In genomic region chr19:44108996-44109395, GRCm38 (mm10) we compare ENCODE assay signal across 12 mouse cellular contexts. TPM values are rescaled to one million over a fixed set of nuclear protein-coding genes. Genes with fewer than 3 reads are reported as not detected.
DNase-seq lines count a peak whose midpoint lies in the region; ATAC-seq and TF ChIP-seq lines count a peak whose summit lies in the region.
"Had no signal": no experiment of that assay in that cellular context is flagged by ENCODE, and none has a peak within 500 bp of the region (broad histone marks: within the 10 kb centered on the region; RNA-seq: fewer than 3 reads in every experiment).

No protein-coding gene starts in this region.

- no peak overlapping the region for H3K27ac ChIP-seq in midbrain, postnatal 0 days (ENCODE audit: low read depth, low read length)
- no peak overlapping the region for H3K27ac ChIP-seq in midbrain, embryonic 10.5 days (replicated peaks)
- H3K27ac ChIP-seq in small intestine, adult 2 months (ENCODE audit: insufficient read depth, low read depth, low read length): peak overlapping the region; percentile 78; the same call in 1 of the 2 replicates
- H3K27ac ChIP-seq: intestine, embryonic 15.5 days; limb, embryonic 12.5 days; midbrain, embryonic 12.5 days; stomach, embryonic 15.5 days had no signal

- TF ChIP-seq POLR2A in small intestine, adult 2 months (IDR thresholded peaks at IDR 0.05; ENCODE audit: low read depth, low read length): no peak

- H3K9me3 ChIP-seq in midbrain, postnatal 0 days (ENCODE audit: low read length): no peaks in the 10 kb centered on the region
- no peaks in the 10 kb centered on the region for H3K9me3 ChIP-seq in midbrain, embryonic 10.5 days (replicated peaks)
- H3K9me3 ChIP-seq: intestine, embryonic 15.5 days; limb, embryonic 12.5 days; midbrain, embryonic 12.5 days; stomach, embryonic 15.5 days had no signal

- ATAC-seq in midbrain, postnatal 0 days (ENCODE audit: low FRiP score): no peak
- no peak for ATAC-seq in frontal cortex, adult (ENCODE audit: low TSS enrichment)
- ATAC-seq: intestine, embryonic 15.5 days had no signal

- peak; percentile 37 to 40 for DNase-seq in cerebellum, postnatal 10 days
- DNase-seq in cerebellum, postnatal 25 days: no peak
- peak; percentile 4 for DNase-seq in midbrain, postnatal 0 days (ENCODE audit: low spot score)
- no peak for DNase-seq in midbrain, embryonic 10.5 days (ENCODE audit: low spot score)
- DNase-seq in kidney, postnatal 10 days: peak; percentile 14
- DNase-seq in testis, postnatal 10 days (ENCODE audit: low spot score): no peak

- H3K27me3 ChIP-seq in midbrain, postnatal 0 days (ENCODE audit: insufficient read depth, low read length): no peaks in the 10 kb centered on the region
- H3K27me3 ChIP-seq in midbrain, embryonic 10.5 days (ENCODE audit: low read depth, poor library complexity, severe bottlenecking): no peaks in the 10 kb centered on the region
- no peaks in the 10 kb centered on the region for H3K27me3 ChIP-seq in small intestine, adult 2 months (ENCODE audit: control insufficient read depth, insufficient read depth, low read length)
- H3K27me3 ChIP-seq: intestine, embryonic 15.5 days; limb, embryonic 12.5 days; midbrain, embryonic 12.5 days; stomach, embryonic 15.5 days had no signal

- H3K4me2 ChIP-seq in midbrain, postnatal 0 days (ENCODE audit: low read depth, low read length, poor library complexity, severe bottlenecking): no peak overlapping the region
- H3K4me2 ChIP-seq: intestine, embryonic 15.5 days; midbrain, embryonic 12.5 days; stomach, embryonic 15.5 days had no signal

- H3K36me3 ChIP-seq in midbrain, postnatal 0 days (ENCODE audit: insufficient read depth, low read length): peaks cover 33% of the 10 kb centered on the region
- H3K36me3 ChIP-seq in midbrain, embryonic 10.5 days: peaks cover 52% of the 10 kb centered on the region
- peaks cover 15% of the 10 kb centered on the region for H3K36me3 ChIP-seq in small intestine, adult 2 months (ENCODE audit: control insufficient read depth, insufficient read depth, low read length)

- 0 out of 2 replicates have a peak, but pooled peaks cover 3% of the 10 kb centered on the region for H3K4me1 ChIP-seq in midbrain, postnatal 0 days (ENCODE audit: insufficient read depth, low read length)
- peaks cover 23% of the 10 kb centered on the region for H3K4me1 ChIP-seq in midbrain, embryonic 10.5 days
- H3K4me1 ChIP-seq in small intestine, adult 2 months (ENCODE audit: control insufficient read depth, insufficient read depth, insufficient read length, low read length): peaks cover 12% of the 10 kb centered on the region; the same call in 1 of the 2 replicates

- TF ChIP-seq CTCF in midbrain, postnatal 0 days (IDR thresholded peaks at IDR 0.05): no peak
- no peak for TF ChIP-seq CTCF in small intestine, adult 2 months (IDR thresholded peaks at IDR 0.05; ENCODE audit: extremely low read depth, insufficient read length, insufficient replicate concordance, low read depth, low read length)

- H3K9ac ChIP-seq in midbrain, postnatal 0 days (replicated peaks; ENCODE audit: low read length, poor library complexity, severe bottlenecking): no peak overlapping the region
- H3K9ac ChIP-seq: intestine, embryonic 15.5 days; limb, embryonic 12.5 days; midbrain, embryonic 12.5 days; stomach, embryonic 15.5 days had no signal

- H3K4me3 ChIP-seq in midbrain, postnatal 0 days (ENCODE audit: low read depth, low read length): no peak overlapping the region
- no peak overlapping the region for H3K4me3 ChIP-seq in midbrain, embryonic 10.5 days
- H3K4me3 ChIP-seq in small intestine, adult 2 months (ENCODE audit: low read depth, low read length): no peak overlapping the region
- H3K4me3 ChIP-seq: intestine, embryonic 15.5 days; limb, embryonic 12.5 days; midbrain, embryonic 12.5 days; stomach, embryonic 15.5 days had no signal

RNA-seq across cellular contexts. Expression of gene Chuk, which starts 1.7 kb away (rescaled TPM):
- 40.7 and 52.4 TPM in 2 replicates for total RNA-seq in midbrain, postnatal 0 days (2014; rRNA removed)
- 31.6 and 34.7 TPM in 2 replicates for polyA plus RNA-seq in midbrain, postnatal 0 days (2015; fragmentation: Nextera tagmentation; extraction: Ambion mirVana)
- 47.8 and 51.2 TPM in 2 replicates for polyA plus RNA-seq in midbrain, embryonic 10.5 days (2016; fragmentation: Nextera tagmentation; extraction: Ambion mirVana)
- 5.1 and 12.4 TPM in 2 replicates for polyA plus RNA-seq in small intestine, adult 2 months (2012; rRNA removed)

RNA-seq across cellular contexts. Expression of gene Cwf19l1, which starts 26.7 kb away (rescaled TPM):
- 13.4 and 27.0 TPM in 2 replicates for total RNA-seq in midbrain, postnatal 0 days (2014; rRNA removed)
- 27.8 and 30.6 TPM in 2 replicates for polyA plus RNA-seq in midbrain, postnatal 0 days (2015; fragmentation: Nextera tagmentation; extraction: Ambion mirVana)
- polyA plus RNA-seq in midbrain, embryonic 10.5 days (2016; fragmentation: Nextera tagmentation; extraction: Ambion mirVana): 38.9 and 42.1 TPM in 2 replicates
- polyA plus RNA-seq in small intestine, adult 2 months (2012; rRNA removed): 0.77 and 1.7 TPM in 2 replicates

RNA-seq across cellular contexts. Expression of gene Bloc1s2, which starts 37.2 kb away (rescaled TPM):
- total RNA-seq in midbrain, postnatal 0 days (2014; rRNA removed): 40.4 and 56.7 TPM in 2 replicates
- polyA plus RNA-seq in midbrain, postnatal 0 days (2015; fragmentation: Nextera tagmentation; extraction: Ambion mirVana): 200 and 201 TPM in 2 replicates
- 107 and 108 TPM in 2 replicates for polyA plus RNA-seq in midbrain, embryonic 10.5 days (2016; fragmentation: Nextera tagmentation; extraction: Ambion mirVana)
- polyA plus RNA-seq in small intestine, adult 2 months (2012; rRNA removed): 5.1 and 13.0 TPM in 2 replicates

RNA-seq across cellular contexts. Expression of gene Erlin1, which starts 39.4 kb away (rescaled TPM):
- 9.8 and 11.8 TPM in 2 replicates for total RNA-seq in midbrain, postnatal 0 days (2014; rRNA removed)
- polyA plus RNA-seq in midbrain, postnatal 0 days (2015; fragmentation: Nextera tagmentation; extraction: Ambion mirVana): 15.9 and 16.4 TPM in 2 replicates
- 22.2 and 23.6 TPM in 2 replicates for polyA plus RNA-seq in midbrain, embryonic 10.5 days (2016; fragmentation: Nextera tagmentation; extraction: Ambion mirVana)
- 4.1 and 10.9 TPM in 2 replicates for polyA plus RNA-seq in small intestine, adult 2 months (2012; rRNA removed)

Comparison
In these comparisons a context has a peak if more than half of its experiments do, and no peak if none do; other contexts are left out.
1. DNase-seq: peak in cerebellum, postnatal 10 days (2 of 2), midbrain, postnatal 0 days (single experiment) and kidney, postnatal 10 days (single experiment); none in cerebellum, postnatal 25 days (0 of 2), midbrain, embryonic 10.5 days (single experiment) and testis, postnatal 10 days (single experiment).
2. RNA of gene Cwf19l1, which starts 26.7 kb away (polyA plus RNA-seq): 38.9 to 42.1 TPM in midbrain, embryonic 10.5 days and 27.8 to 30.6 TPM in midbrain, postnatal 0 days; 0.77 to 1.7 TPM in small intestine, adult 2 months; every median in the first group is over 10 times any median in the second.